ENCODE assay signal across 32 mouse cellular contexts in genomic region chr12:105572622-105573021, GRCm38 (mm10). TPM values are rescaled to one million over a fixed set of nuclear protein-coding genes. Genes with fewer than 3 reads are reported as not detected.
DNase-seq lines count a peak whose midpoint lies in the region; ATAC-seq and TF ChIP-seq lines count a peak whose summit lies in the region.
"Had no signal": no experiment of that assay in that cellular context is flagged by ENCODE, and none has a peak within 500 bp of the region (broad histone marks: within the 10 kb centered on the region; RNA-seq: fewer than 3 reads in every experiment).

No protein-coding gene starts in this region.

- TF ChIP-seq EP300 in stomach, postnatal 0 days (optimal IDR thresholded peaks at IDR 0.05), result no peak

- DNase-seq in A20 (ENCODE audit: low read depth, low spot score) (peak; percentile 11), ES-CJ7 (ENCODE audit: low read depth, low spot score) (peak; percentile 32), ZHBTc4 (ENCODE audit: low read depth, low spot score) (peak; percentile 62)
- no peak for DNase-seq in stomach, postnatal 0 days (ENCODE audit: low spot score)
- no peak for DNase-seq in lung, postnatal 14 days
- no peak for DNase-seq in T-cell, adult 2 months (ENCODE audit: low spot score)
- no peak for DNase-seq in lung, postnatal 10 days
- DNase-seq: adrenal gland, adult 2 months; adrenal gland, postnatal 14 days; B cell, adult 2 months; cerebellum, adult 11 months; cerebellum, adult 2 months; cerebellum, postnatal 10 days; cerebellum, postnatal 36 days; embryo, embryonic 11 days; gastrocnemius, postnatal 25 days; heart, adult 2 months; heart, postnatal 14 days; heart, postnatal 4 days had no signal

- TF ChIP-seq CTCF in stomach, postnatal 0 days (IDR thresholded peaks at IDR 0.05; ENCODE audit: low read depth), result no peak

- H3K9ac ChIP-seq in stomach, postnatal 0 days (ENCODE audit: low read length), result no peak overlapping the region
- H3K9ac ChIP-seq: embryonic facial prominence, embryonic 13.5 days; forebrain, embryonic 12.5 days; forebrain, embryonic 15.5 days; heart, embryonic 13.5 days; hindbrain, embryonic 14.5 days had no signal

- ATAC-seq in stomach, postnatal 0 days (ENCODE audit: low FRiP score, low TSS enrichment), result no peak
- ATAC-seq: forebrain, embryonic 15.5 days; inflammation-experienced regulatory T-cells, adult 6 months had no signal

- no peaks in the 10 kb centered on the region for H3K9me3 ChIP-seq in stomach, postnatal 0 days (ENCODE audit: control insufficient read depth, low read length)
- H3K9me3 ChIP-seq: embryonic facial prominence, embryonic 13.5 days; forebrain, embryonic 12.5 days; forebrain, embryonic 15.5 days; G1E; heart, embryonic 10.5 days; heart, embryonic 13.5 days had no signal

- no peak overlapping the region for H3K4me2 ChIP-seq in stomach, postnatal 0 days (replicated peaks; ENCODE audit: low read depth)
- H3K4me2 ChIP-seq: embryonic facial prominence, embryonic 13.5 days; forebrain, embryonic 12.5 days; forebrain, embryonic 15.5 days; heart, embryonic 13.5 days; hindbrain, embryonic 14.5 days had no signal

- H3K27ac ChIP-seq in stomach, postnatal 0 days (replicated peaks), result 0 out of 2 replicates have a peak overlapping the region, but pooled peaks have one; percentile 67
- H3K27ac ChIP-seq: embryonic facial prominence, embryonic 10.5 days; embryonic facial prominence, embryonic 13.5 days; forebrain, embryonic 12.5 days; forebrain, embryonic 15.5 days; heart, adult 2 months; heart, embryonic 13.5 days; hindbrain, embryonic 14.5 days; hindbrain, postnatal 0 days had no signal

- 80% methylated on average over 2 of the region's 2 CpGs for WGBS in stomach, postnatal 0 days

- no peaks in the 10 kb centered on the region for H3K27me3 ChIP-seq in stomach, postnatal 0 days (ENCODE audit: control insufficient read depth, insufficient read depth, low read length)
- H3K27me3 ChIP-seq: embryonic facial prominence, embryonic 13.5 days; forebrain, embryonic 12.5 days; forebrain, embryonic 15.5 days had no signal

- no peaks in the 10 kb centered on the region; the same call in 1 of the 2 replicates for H3K4me1 ChIP-seq in stomach, postnatal 0 days (replicated peaks; ENCODE audit: control insufficient read depth, insufficient read depth)
- H3K4me1 ChIP-seq: forebrain, embryonic 12.5 days had no signal

- H3K4me3 ChIP-seq in stomach, postnatal 0 days (ENCODE audit: low read depth, low read length), result no peak overlapping the region
- H3K4me3 ChIP-seq: embryonic facial prominence, embryonic 10.5 days; embryonic facial prominence, embryonic 13.5 days; erythroblast, embryonic 14.5 days; forebrain, embryonic 12.5 days; forebrain, embryonic 15.5 days; heart, adult 2 months; heart, embryonic 10.5 days; heart, embryonic 13.5 days had no signal

- no peaks in the 10 kb centered on the region for H3K36me3 ChIP-seq in stomach, postnatal 0 days (ENCODE audit: control insufficient read depth, insufficient read depth, low read length)
- H3K36me3 ChIP-seq: embryonic facial prominence, embryonic 10.5 days; embryonic facial prominence, embryonic 13.5 days; forebrain, embryonic 12.5 days; forebrain, embryonic 15.5 days; G1E; heart, embryonic 10.5 days; heart, embryonic 13.5 days had no signal

RNA-seq across cellular contexts. Expression of gene Bdkrb2, which starts 9.6 kb away (rescaled TPM):
- polyA plus RNA-seq in stomach, postnatal 0 days (2015; fragmentation: Nextera tagmentation; extraction: Ambion mirVana), result 4.0 and 4.1 TPM in 2 replicates
- polyA plus RNA-seq: erythroblast, embryonic 14.5 days; inflammation-experienced regulatory T-cells, adult 6 months had no signal

RNA-seq across cellular contexts. Expression of gene Bdkrb1, which starts 30.3 kb away (rescaled TPM):
- polyA plus RNA-seq in stomach, postnatal 0 days (2015; fragmentation: Nextera tagmentation; extraction: Ambion mirVana), result 1.8 and 2.3 TPM in 2 replicates
- polyA plus RNA-seq: cerebellum, adult 2 months; embryonic facial prominence, embryonic 13.5 days; erythroblast, embryonic 14.5 days; forebrain, embryonic 12.5 days; G1E; heart, embryonic 10.5 days; heart, embryonic 13.5 days; heart, embryonic 16.5 days; hindbrain, embryonic 11.5 days; hindbrain, postnatal 0 days had no signal

Comparison
In these comparisons a context has a peak if more than half of its experiments do, and no peak if none do; other contexts are left out.
1. DNase-seq: peak in A20 (single experiment), ES-CJ7 (single experiment) and ZHBTc4 (single experiment); none in stomach, postnatal 0 days (single experiment), lung, postnatal 14 days (single experiment), T-cell, adult 2 months (single experiment) and lung, postnatal 10 days (single experiment).